Mouse (Mus musculus): ENCODE data around the gene E2f8.

Gene E2f8

GRCm38 (mm10) chr7:48881486-48881885 lies at the start of gene E2f8:
Gene E2f8 (minus strand): TSS chr7:48881596.
- peak; percentile 72 to 87 for DNase-seq (ENCODE audit: inconsistent age in 2 of 2, low spot score in 1 of 2)

- DNase-seq (ENCODE audit: inconsistent age in 2 of 2, low spot score in 1 of 2) = no peak
Measured at GRCm38 (mm10) chr7:48930399-48930798, 49.0 kb upstream of the E2f8 start.

DNA sequence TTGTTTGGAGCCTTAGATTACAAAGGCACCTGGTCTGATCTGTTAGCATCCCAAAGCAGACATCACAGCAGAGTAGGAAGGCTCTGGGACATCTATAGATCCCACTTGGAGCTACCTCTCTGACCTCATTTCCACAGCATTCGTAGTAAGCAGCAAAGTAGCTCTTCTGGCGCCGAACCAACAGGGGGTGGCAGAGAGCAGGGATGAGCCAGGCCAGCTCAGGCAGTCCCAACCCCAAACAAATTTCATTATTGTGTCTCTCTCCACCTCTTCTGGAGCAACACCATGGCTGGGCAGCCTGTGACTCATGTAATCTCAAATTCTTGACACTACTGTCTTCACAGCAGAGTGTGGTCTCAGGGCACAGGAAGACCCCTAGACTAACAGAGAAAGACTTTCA lies 47.0 kb upstream of the E2f8 start:
- peak; percentile 57 to 83 for DNase-seq (ENCODE audit: inconsistent age in 2 of 2, low spot score in 1 of 2)

DNA sequence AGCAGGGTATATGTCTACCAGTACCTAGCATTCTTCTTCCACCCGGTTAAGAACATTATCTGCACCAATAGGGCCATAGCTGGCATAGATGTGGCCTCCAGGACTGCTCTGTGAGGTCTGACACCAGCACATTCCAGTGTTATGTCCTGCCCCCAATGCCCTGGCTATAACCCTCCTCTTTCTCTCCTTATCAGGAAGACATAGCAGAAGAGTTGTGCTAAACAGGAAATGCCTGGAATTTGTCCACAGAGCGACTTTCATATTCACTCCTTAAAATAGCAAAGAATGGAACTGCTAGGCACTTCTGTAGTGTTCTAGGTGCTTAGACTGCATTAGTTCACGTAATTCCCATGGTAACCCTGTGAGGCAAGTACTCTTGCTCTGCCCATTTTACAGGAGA lies 43.8 kb upstream of the E2f8 start:
- no peak for DNase-seq (ENCODE audit: inconsistent age in 2 of 2, low spot score in 1 of 2)

DNA sequence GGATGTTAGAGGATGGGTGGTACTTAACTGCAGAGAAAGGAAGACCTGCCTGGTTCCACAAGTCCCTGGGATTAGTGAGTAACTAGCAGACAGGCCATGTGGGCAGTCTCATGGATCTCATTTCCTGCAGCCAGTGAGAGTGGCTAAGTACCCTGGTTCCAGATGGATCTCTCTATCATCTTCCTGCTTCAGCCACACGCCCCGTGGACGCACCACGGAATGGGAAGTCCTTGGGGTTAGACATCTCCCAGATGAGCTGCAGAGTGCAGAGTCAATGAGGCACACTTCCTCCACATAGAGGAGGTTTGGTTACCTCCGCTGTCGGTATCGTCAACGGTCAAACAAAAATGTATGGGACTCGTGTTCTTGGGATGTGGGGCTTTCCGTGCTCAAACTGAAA lies 42.2 kb upstream of the E2f8 start:
- no peak for DNase-seq (ENCODE audit: inconsistent age in 2 of 2, low spot score in 1 of 2)

DNA sequence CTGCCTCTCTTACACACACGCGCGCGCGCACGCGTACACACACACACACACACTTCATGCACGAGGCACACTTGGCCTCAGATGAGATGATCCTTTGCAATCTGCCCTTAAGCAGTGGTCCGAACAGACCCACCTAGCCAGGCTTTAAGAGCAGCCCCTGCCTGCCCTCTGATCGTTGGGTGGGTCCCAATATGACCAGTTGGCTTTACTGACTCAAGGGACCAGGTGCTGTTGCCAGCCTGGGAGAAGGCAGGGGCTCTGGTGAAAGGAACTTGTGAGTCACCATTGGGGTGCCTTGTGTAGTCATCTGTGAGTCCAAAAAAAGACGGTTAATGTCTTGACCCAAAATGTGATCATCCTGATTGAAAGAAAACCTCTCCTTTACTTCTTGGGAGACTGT lies 37.0 kb upstream of the E2f8 start:
- DNase-seq (ENCODE audit: inconsistent age in 2 of 2, low spot score in 1 of 2) = no peak

- DNase-seq (ENCODE audit: inconsistent age in 2 of 2, low spot score in 1 of 2) = no peak
Measured at GRCm38 (mm10) chr7:48917988-48918387, 36.6 kb upstream of the E2f8 start.

- no peak for DNase-seq (ENCODE audit: inconsistent age in 2 of 2, low spot score in 1 of 2)
Measured at GRCm38 (mm10) chr7:48917463-48917862, 36.1 kb upstream of the E2f8 start.

DNA sequence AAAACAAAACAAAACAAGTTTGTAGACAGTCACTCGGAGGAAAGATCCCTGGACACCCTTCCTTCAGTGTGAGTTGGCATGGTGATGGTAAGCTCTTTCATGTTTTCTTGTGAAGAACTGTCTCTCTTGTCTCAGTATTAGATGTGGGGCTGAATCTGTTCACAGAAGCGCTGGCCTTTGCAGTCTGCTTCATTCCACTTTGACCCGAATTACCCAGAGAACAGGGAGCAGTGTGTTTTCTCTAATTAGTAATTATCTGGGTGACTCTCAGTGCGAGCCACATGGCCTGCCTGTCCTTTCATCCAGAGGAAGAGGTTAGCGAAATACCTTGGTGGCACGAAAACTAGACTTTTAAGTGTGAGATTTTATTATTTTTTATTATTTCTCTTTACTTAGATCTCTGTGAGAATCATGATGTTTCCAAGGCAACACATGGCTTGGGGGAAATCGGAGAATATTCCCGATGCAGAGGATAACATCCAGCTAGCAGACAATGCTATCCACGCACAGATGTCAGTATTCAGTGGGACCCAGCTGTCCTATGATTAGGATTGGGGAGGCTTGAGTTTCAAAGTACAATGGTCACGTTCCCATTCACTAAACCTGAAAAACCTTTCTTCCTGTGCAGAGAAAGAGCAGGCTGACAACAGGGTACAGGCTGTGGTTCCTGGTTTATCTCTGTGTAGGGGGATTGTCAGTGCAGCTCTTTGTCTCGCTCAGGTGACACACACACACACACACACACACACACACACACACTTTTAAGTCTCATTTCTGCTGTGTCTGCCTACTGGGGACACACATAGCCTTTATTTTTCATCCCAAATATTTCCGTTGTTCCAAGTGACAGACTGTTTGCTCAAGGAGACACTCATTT lies 33.5 kb upstream of the E2f8 start:
- DNase-seq (ENCODE audit: inconsistent age in 2 of 2, low spot score in 1 of 2) = no peak

DNA sequence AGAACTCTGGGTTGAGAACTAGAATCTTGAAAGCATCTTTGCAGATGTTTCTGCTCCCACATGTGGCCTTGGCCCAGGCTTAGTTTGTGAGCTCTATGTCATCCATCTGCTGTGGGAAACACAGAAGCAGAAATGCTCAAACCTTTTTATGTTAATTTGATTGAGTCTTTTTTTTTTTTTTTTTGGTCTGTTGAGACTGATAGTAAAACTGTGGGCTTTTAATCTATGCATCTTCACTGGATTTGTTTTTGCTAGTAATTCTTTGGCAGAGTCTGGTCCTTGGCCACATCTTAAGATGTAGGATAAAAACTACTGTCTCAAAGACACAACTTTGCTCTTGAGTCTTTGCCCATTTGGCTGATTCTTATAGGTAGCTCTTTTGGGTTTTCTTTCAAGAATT lies 29.8 kb upstream of the E2f8 start:
- no peak for DNase-seq (ENCODE audit: inconsistent age in 2 of 2, low spot score in 1 of 2)

DNA sequence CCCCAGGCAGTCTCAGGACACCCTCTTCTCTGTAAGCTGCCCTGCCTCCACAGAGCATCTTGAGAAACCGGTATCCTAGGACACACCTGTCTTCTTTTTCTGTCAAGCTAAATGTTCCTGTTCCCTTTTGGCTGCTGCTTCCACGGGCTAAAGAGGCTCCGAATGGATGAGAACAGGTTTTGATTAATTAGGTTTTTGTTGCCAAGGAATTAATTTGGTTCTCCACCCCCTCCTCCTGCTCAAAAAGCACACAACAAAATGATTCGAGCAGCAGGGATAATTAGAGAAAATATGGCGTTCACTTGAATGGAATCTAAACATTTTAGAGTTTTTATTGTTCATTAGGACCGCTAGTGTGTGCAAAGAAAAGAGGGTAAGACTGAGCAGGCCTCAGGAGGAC lies 28.9 kb upstream of the E2f8 start:
- DNase-seq (ENCODE audit: inconsistent age in 2 of 2, low spot score in 1 of 2) = no peak

DNA sequence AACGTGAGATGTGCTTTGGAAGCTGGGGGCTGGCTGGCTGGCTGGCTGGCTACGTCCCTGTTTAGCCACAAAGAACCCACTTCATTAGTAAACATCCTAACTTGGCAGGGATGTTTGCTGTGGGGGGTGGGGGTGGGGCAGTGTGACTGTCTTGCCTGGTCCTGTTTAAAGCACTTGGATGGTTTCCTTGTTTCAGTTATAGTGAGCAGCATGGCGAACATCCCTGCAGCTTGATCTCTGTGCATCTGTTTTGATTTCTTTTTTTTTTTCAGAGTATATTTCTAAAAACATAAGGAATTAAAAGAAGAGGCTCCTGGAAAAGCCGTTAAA lies 27.9 kb upstream of the E2f8 start:
- DNase-seq (ENCODE audit: inconsistent age in 2 of 2, low spot score in 1 of 2) = no peak

- DNase-seq (ENCODE audit: inconsistent age in 2 of 2, low spot score in 1 of 2) = no peak
Measured at GRCm38 (mm10) chr7:48908521-48909341, 27.3 kb upstream of the E2f8 start, which contains the start of gene Nav2. Gene Nav2 (plus strand): TSS chr7:48908716.

- DNase-seq (ENCODE audit: inconsistent age in 2 of 2, low spot score in 1 of 2) = no peak
Measured at GRCm38 (mm10) chr7:48902454-48902853, 21.1 kb upstream of the E2f8 start.

- DNase-seq (ENCODE audit: inconsistent age in 2 of 2, low spot score in 1 of 2) = no peak
Measured at GRCm38 (mm10) chr7:48900408-48901167, 19.2 kb upstream of the E2f8 start.

GRCm38 (mm10) chr7:48898416-48898815 lies 17.0 kb upstream of the E2f8 start:
- DNase-seq (ENCODE audit: inconsistent age in 2 of 2, low spot score in 1 of 2) = no peak

DNA sequence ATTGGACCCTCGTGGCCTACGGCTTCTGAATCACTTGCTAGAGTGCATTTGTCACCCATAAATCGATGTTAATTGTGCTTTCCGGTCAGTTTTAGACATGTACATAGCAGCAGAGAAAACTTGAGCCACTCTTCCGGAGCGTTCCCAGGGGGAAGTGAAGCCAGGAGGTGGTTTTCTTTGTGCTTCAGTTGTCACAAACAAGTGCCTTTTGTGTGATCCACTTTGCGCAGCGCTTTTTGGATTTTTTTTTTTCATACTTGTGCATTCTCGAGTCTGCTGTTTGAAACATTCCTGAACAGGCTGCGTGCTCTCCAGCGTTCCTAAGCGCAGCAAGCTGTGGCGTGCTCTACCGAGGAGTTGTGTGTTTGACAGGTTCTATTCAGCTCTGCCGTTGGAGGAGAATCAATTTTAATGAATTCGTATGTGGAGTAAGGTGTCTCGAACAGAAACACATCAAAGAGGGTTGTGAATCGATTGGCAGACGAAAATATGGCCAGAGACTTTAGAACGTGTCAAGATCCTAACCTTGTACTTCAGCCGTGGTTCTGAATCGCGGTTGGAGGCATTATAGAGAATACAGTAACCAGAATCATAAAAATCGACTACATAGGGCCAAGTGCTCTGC lies 16.3 kb upstream of the E2f8 start:
- no peak for DNase-seq (ENCODE audit: inconsistent age in 2 of 2, low spot score in 1 of 2)

GRCm38 (mm10) chr7:48896051-48896450 lies 14.7 kb upstream of the E2f8 start:
- DNase-seq (ENCODE audit: inconsistent age in 2 of 2, low spot score in 1 of 2) = no peak

DNA sequence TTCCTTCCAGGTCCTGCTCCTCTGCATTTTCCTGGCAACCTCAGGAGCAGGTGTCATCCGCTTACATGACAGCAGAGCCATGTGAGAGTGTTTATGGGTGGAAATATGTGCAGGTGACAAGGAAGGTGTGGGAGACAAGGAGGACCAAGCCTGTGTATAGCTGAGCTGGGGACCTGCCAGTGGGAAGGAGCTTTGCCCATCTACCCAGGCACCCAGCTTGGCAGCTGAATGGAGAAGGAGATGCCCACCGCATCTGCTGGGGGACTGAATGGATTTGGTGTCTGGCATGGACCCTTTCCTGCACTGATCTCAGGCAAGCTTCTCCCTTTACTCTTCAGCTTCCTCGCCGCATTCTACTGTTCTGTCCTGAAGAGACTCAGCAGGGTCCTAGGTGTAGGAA lies 14.1 kb upstream of the E2f8 start:
- no peak for DNase-seq (ENCODE audit: inconsistent age in 2 of 2, low spot score in 1 of 2)

- no peak for DNase-seq (ENCODE audit: inconsistent age in 2 of 2, low spot score in 1 of 2)
Measured at GRCm38 (mm10) chr7:48894763-48895162, 13.4 kb upstream of the E2f8 start.

DNA sequence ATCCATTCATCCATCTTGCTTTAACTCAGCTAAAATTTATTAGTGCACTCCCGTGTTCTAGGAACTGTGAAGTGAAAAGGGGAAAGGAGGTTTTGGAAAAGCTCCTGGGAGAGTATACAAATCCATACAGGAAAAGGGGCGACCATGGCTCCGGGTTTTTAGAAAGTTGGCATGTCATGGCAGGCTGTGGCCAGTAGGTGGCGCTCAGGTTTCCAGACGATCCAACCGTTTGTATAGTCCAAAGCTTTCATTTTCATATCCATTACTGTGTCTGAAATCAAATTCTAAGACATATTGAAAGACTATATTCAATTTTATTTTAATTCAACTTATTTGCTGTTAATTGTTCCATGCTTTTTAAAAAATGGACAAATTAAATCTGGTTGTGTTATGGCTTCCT lies 12.8 kb upstream of the E2f8 start:
- peak; percentile 54 to 86 for DNase-seq (ENCODE audit: inconsistent age in 2 of 2, low spot score in 1 of 2)

Data from adrenal gland, adult (tissue).